Mouse (Mus musculus): Measurements from ENCODE around the gene Jak1. TPM values are rescaled to one million over a fixed set of nuclear protein-coding genes. Genes with fewer than 3 reads are reported as not detected.

Gene Jak1
- polyA plus RNA-seq, 1 experiment from 2014 or later, result 81.7 TPM

DNA sequence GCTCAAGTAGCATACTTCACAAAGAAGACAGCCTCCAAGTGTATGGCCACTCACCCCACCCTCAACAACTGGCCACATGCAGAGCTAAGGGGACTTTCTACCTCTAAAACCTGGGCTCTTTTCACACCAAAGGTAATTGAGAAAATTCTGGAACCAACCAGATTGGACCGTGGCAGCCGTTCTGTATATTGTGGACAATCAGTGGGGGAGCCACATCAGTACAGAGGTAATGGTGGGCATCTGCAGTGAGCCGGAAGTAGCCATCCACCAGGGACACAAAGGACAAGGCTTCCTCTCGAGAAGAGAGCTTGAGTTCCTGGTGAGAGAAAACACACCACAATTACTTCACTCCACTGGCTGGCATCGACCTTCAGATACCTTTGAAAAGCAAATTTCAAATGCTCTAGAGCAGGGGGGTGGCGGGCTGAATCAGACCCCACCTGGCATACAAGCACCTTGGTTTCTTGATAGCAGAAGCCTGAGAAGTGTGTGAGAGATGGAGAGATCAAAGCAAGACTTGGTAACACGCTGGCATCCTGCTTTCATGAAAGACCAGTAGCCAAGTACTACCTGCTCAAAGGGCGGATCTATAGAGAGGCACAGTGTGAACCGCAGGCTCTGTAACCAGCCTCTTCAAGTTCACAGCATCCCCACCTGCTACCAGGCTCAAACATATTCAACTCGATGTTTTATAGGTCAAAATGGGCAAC, 90.0 kb downstream of the Jak1 start:
- no peak for ATAC-seq (ENCODE audit: low read depth)
- H3K27me3 ChIP-seq (ENCODE audit: control insufficient read depth, insufficient read depth, low read depth, low read length), result no peaks in the 10 kb centered on the region
- H3K4me1 ChIP-seq (replicated peaks; ENCODE audit: control insufficient read depth, insufficient read depth, low read length), result no peaks in the 10 kb centered on the region; the same call in 1 of the 2 replicates
- peaks cover 10% of the 10 kb centered on the region for H3K36me3 ChIP-seq (ENCODE audit: control insufficient read depth, insufficient read depth, low read length)
- no peaks in the 10 kb centered on the region for H3K9me3 ChIP-seq (ENCODE audit: control insufficient read depth, low read length)
- H3K4me3 ChIP-seq (ENCODE audit: low read length), result no peak overlapping the region
- H3K27ac ChIP-seq (ENCODE audit: low read length), result no peak overlapping the region
- no peak overlapping the region for H3K4me2 ChIP-seq (ENCODE audit: low read depth, low read length)
- no peak overlapping the region for H3K9ac ChIP-seq (ENCODE audit: low read length)
- 80% methylated on average over 10 of the region's 10 CpGs for WGBS

DNA sequence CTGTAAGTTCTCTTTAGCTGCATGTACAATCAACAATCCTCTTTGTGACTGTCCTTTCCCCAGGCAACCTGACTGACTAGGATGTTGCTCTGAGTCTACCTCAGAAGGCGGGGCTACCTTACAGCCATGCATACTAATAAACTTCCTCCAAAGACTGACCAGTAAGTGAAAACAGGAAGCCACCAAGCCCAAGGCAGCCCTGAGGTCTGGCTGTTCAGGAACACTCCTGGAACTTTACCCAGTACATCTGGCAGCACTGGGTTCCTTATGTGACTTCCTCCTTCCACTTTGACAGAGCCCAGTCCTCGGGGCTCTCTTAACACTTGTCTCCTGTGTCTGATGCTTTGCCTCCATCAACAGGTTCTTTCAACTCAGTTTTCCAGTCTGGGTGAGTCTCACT, 92.3 kb downstream of the Jak1 start:
- ATAC-seq (ENCODE audit: low read depth), result no peak
- no peak overlapping the region for H3K9ac ChIP-seq (ENCODE audit: low read length)
- H3K9me3 ChIP-seq (ENCODE audit: control insufficient read depth, low read length), result no peaks in the 10 kb centered on the region
- H3K4me3 ChIP-seq (ENCODE audit: low read length), result no peak overlapping the region
- no peak overlapping the region for H3K4me2 ChIP-seq (ENCODE audit: low read depth, low read length)
- 69% methylated on average over 2 of the region's 2 CpGs for WGBS
- no peaks in the 10 kb centered on the region; the same call in 1 of the 2 replicates for H3K4me1 ChIP-seq (replicated peaks; ENCODE audit: control insufficient read depth, insufficient read depth, low read length)
- H3K27me3 ChIP-seq (ENCODE audit: control insufficient read depth, insufficient read depth, low read depth, low read length), result no peaks in the 10 kb centered on the region
- peaks cover 7% of the 10 kb centered on the region for H3K36me3 ChIP-seq (ENCODE audit: control insufficient read depth, insufficient read depth, low read length)
- no peak overlapping the region for H3K27ac ChIP-seq (ENCODE audit: low read length)

DNA sequence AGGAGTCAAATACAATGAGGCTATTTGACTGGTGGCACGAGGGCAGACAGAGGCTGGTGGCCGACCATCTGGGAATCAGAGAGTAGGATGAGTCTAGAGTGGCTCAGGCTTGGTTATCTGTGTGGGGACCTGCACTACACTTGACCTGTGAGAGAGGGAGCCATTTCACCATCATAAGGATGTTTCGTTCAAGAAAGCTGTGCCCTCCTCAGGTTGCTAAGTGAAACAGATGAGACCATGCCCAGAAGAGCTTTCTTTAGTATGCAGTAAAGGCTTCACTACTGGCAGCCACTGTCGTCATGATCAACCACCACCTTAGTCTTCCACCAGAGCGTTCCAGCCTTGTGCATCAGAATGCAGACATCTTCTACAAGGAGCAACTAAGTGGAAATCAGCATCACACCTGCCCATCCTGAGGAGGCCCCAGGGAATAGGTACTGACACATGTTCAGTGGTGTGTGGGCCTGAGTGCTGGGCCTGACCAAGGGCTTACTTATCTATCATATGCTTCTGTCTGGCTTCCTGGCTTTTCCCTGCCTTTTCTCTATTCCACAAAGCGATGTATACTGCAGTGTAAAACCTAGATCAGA, 96.8 kb downstream of the Jak1 start:
- no peak overlapping the region for H3K27ac ChIP-seq (ENCODE audit: low read length)
- no peak overlapping the region for H3K4me3 ChIP-seq (ENCODE audit: low read length)
- H3K9me3 ChIP-seq (ENCODE audit: control insufficient read depth, low read length), result no peaks in the 10 kb centered on the region
- ATAC-seq (ENCODE audit: low read depth), result 0 out of 2 replicates have a peak, but pooled peaks have one; percentile 46
- H3K27me3 ChIP-seq (ENCODE audit: control insufficient read depth, insufficient read depth, low read depth, low read length), result no peaks in the 10 kb centered on the region
- no peak overlapping the region for H3K4me2 ChIP-seq (ENCODE audit: low read depth, low read length)
- no peaks in the 10 kb centered on the region; the same call in 1 of the 2 replicates for H3K4me1 ChIP-seq (replicated peaks; ENCODE audit: control insufficient read depth, insufficient read depth, low read length)
- WGBS, result 47% methylated on average over 6 of the region's 6 CpGs
- H3K9ac ChIP-seq (ENCODE audit: low read length), result no peak overlapping the region
- peaks cover 7% of the 10 kb centered on the region for H3K36me3 ChIP-seq (ENCODE audit: control insufficient read depth, insufficient read depth, low read length)

DNA sequence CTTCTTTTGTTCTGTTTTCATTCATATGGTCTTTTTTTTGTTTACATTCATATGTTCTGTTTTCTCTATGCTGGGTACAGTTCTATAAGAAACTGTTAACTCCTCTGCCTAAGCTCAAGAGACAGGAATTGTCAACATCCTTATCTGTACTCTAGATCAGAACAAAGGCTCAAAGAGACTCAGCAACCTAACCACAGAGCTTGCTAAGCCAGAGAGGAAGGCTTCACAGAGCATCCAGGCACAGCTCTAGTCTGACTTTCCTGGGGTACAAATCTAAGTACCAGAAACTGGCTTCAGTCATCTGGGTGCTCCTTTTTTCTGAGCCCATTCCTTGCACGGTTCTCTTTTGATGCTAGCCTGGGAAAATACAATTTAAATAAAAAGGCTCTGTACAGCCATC, 97.3 kb downstream of the Jak1 start:
- no peak overlapping the region for H3K27ac ChIP-seq (ENCODE audit: low read length)
- H3K4me3 ChIP-seq (ENCODE audit: low read length), result no peak overlapping the region
- ATAC-seq (ENCODE audit: low read depth), result no peak
- H3K27me3 ChIP-seq (ENCODE audit: control insufficient read depth, insufficient read depth, low read depth, low read length), result no peaks in the 10 kb centered on the region
- WGBS, result 70% methylated on average over 1 of the region's 1 CpGs
- H3K4me2 ChIP-seq (ENCODE audit: low read depth, low read length), result no peak overlapping the region
- H3K36me3 ChIP-seq (ENCODE audit: control insufficient read depth, insufficient read depth, low read length), result peaks cover 9% of the 10 kb centered on the region
- H3K9ac ChIP-seq (ENCODE audit: low read length), result no peak overlapping the region
- no peaks in the 10 kb centered on the region; the same call in 1 of the 2 replicates for H3K4me1 ChIP-seq (replicated peaks; ENCODE audit: control insufficient read depth, insufficient read depth, low read length)
- H3K9me3 ChIP-seq (ENCODE audit: control insufficient read depth, low read length), result no peaks in the 10 kb centered on the region

DNA sequence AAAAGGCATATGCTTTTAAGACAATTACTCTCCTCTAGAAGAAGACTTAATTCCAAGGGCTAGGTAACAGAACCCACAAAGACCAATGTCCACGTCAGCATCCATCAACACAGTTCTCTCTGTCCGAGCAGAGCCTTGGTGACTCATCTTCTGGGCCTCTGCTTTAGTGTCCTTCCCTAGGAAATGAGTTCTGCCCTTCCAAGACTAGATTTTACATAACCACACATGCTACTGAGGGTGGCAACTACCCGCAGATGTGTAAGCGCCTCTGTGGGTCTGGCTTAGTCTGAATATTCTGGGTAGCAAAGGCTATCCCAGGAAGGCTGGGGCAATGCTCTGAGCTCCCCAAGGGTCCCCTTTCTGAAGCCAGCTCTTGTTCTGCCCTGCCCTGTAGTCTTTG, 99.3 kb downstream of the Jak1 start:
- peaks cover 21% of the 10 kb centered on the region for H3K36me3 ChIP-seq (ENCODE audit: control insufficient read depth, insufficient read depth, low read length)
- 77% methylated on average over 4 of the region's 4 CpGs for WGBS
- H3K9ac ChIP-seq (ENCODE audit: low read length), result no peak overlapping the region
- H3K4me2 ChIP-seq (ENCODE audit: low read depth, low read length), result no peak overlapping the region
- no peak for ATAC-seq (ENCODE audit: low read depth)
- no peaks in the 10 kb centered on the region; the same call in 1 of the 2 replicates for H3K4me1 ChIP-seq (replicated peaks; ENCODE audit: control insufficient read depth, insufficient read depth, low read length)
- H3K27me3 ChIP-seq (ENCODE audit: control insufficient read depth, insufficient read depth, low read depth, low read length), result no peaks in the 10 kb centered on the region
- no peak overlapping the region for H3K27ac ChIP-seq (ENCODE audit: low read length)
- H3K4me3 ChIP-seq (ENCODE audit: low read length), result no peak overlapping the region
- no peaks in the 10 kb centered on the region for H3K9me3 ChIP-seq (ENCODE audit: control insufficient read depth, low read length)

DNA sequence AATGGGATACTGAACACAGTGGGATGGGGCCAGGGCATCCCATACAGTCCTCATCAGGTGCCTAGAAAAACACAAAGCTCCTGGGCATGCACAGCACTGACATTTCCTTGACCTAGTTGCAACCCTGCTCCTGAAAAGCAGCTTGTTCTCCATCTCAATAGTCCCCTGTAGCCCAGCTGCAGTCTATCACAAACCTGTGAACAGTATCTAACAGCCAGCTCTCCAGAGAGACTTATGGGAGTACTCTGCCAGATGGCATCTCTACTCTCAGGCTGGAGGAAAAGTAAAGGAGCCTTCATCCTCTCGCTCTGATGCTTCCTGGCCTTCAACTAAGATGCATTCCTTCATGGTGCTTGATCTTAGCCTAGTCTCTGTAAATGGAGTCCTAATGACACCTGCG, 100.4 kb downstream of the Jak1 start:
- peaks cover 21% of the 10 kb centered on the region for H3K36me3 ChIP-seq (ENCODE audit: control insufficient read depth, insufficient read depth, low read length)
- H3K4me2 ChIP-seq (ENCODE audit: low read depth, low read length), result no peak overlapping the region
- H3K9me3 ChIP-seq (ENCODE audit: control insufficient read depth, low read length), result no peaks in the 10 kb centered on the region
- no peak overlapping the region for H3K9ac ChIP-seq (ENCODE audit: low read length)
- WGBS, result 87% methylated on average over 2 of the region's 2 CpGs
- H3K4me1 ChIP-seq (replicated peaks; ENCODE audit: control insufficient read depth, insufficient read depth, low read length), result no peaks in the 10 kb centered on the region
- no peak for ATAC-seq (ENCODE audit: low read depth)
- H3K27me3 ChIP-seq (ENCODE audit: control insufficient read depth, insufficient read depth, low read depth, low read length), result no peaks in the 10 kb centered on the region
- no peak overlapping the region for H3K27ac ChIP-seq (ENCODE audit: low read length)
- no peak overlapping the region for H3K4me3 ChIP-seq (ENCODE audit: low read length)

DNA sequence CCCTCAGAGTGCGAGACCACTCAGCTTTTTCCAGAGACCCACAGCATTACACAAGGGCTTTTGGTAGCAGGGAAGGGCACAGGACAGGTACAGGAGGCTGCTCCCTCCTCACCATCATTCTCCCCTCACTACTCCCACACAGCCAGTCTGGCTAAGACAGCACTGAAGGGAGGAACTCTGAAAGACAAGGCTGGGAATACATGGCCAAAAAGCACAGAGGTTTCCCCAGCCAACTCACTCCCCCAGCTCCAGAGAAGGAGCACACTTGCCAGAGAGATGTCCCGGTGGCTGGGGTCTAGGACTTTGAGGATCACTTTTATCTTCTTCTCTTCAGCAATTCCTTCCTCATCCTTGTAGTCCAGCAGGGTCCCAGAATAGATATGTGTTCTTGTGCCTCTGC, 100.9 kb downstream of the Jak1 start:
- no peak overlapping the region for H3K4me3 ChIP-seq (ENCODE audit: low read length)
- H3K9ac ChIP-seq (ENCODE audit: low read length), result no peak overlapping the region
- no peak overlapping the region for H3K4me2 ChIP-seq (ENCODE audit: low read depth, low read length)
- H3K9me3 ChIP-seq (ENCODE audit: control insufficient read depth, low read length), result no peaks in the 10 kb centered on the region
- peaks cover 19% of the 10 kb centered on the region for H3K36me3 ChIP-seq (ENCODE audit: control insufficient read depth, insufficient read depth, low read length)
- no peak for ATAC-seq (ENCODE audit: low read depth)
- 84% methylated on average over 2 of the region's 2 CpGs for WGBS
- no peaks in the 10 kb centered on the region for H3K4me1 ChIP-seq (replicated peaks; ENCODE audit: control insufficient read depth, insufficient read depth, low read length)
- H3K27me3 ChIP-seq (ENCODE audit: control insufficient read depth, insufficient read depth, low read depth, low read length), result no peaks in the 10 kb centered on the region
- no peak overlapping the region for H3K27ac ChIP-seq (ENCODE audit: low read length)

DNA sequence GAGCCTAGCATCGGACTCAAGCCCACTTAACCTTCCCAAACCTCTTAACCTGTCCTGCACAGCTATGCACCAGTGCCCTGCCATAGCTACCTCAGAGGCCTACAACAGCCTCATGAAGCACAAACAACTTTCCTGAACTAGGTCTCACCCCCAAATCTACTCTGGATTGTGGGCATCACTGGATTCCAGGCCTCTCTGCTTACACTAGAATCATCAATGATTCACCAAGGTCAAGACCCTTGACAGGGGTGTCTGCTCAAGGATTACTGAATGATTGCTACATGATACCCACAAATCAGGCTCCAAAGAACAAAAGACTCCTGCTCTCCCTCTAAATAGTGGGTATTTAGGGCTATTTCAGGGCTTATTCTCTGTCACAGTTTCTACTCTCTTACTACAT, 104.3 kb downstream of the Jak1 start:
- no peak for ATAC-seq (ENCODE audit: low read depth)
- no peaks in the 10 kb centered on the region for H3K9me3 ChIP-seq (ENCODE audit: control insufficient read depth, low read length)
- H3K4me1 ChIP-seq (replicated peaks; ENCODE audit: control insufficient read depth, insufficient read depth, low read length), result no peaks in the 10 kb centered on the region
- no peak overlapping the region for H3K4me2 ChIP-seq (ENCODE audit: low read depth, low read length)
- H3K9ac ChIP-seq (ENCODE audit: low read length), result no peak overlapping the region
- H3K36me3 ChIP-seq (ENCODE audit: control insufficient read depth, insufficient read depth, low read length), result peaks cover 32% of the 10 kb centered on the region
- H3K27me3 ChIP-seq (ENCODE audit: control insufficient read depth, insufficient read depth, low read depth, low read length), result no peaks in the 10 kb centered on the region
- no peak overlapping the region for H3K27ac ChIP-seq (ENCODE audit: low read length)
- no peak overlapping the region for H3K4me3 ChIP-seq (ENCODE audit: low read length)
- 73% methylated on average over 1 of the region's 1 CpGs for WGBS

DNA sequence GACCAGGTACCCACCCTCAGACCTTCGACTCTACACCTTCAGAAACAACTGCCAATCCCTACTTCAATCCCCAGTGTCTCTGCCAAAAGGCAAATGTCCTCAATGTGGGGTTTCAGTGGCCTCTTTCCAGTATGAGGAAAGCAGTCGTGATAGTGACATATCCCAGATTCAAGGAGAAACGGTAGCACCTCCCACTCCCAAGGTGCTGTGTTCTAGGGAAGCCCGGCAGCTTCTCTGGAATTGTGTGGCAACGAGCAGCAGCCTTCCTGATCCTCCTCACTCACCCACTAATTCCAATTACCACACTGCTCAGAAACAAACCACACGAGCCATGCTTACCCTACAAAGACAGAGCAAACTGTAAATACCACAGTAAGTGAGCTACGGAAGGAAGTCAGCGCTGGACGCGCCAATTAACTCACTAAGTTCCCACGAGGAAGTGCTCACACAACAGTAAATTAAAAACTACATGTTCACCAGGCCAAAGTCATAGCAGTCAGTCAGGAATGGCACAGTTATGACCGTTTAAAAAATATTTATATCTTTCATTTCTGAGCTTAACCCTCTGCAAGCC, 105.8 kb downstream of the Jak1 start:
- Histone ChIP-seq H3K4me1 (replicated peaks; ENCODE audit: control insufficient read depth, insufficient read depth, low read length) (no peaks in the 10 kb centered on the region), H3K4me2 (ENCODE audit: low read depth, low read length) (no peak overlapping the region), H3K9me3 (ENCODE audit: control insufficient read depth, low read length) (no peaks in the 10 kb centered on the region), H3K9ac (ENCODE audit: low read length) (no peak overlapping the region), H3K27me3 (ENCODE audit: control insufficient read depth, insufficient read depth, low read depth, low read length) (no peaks in the 10 kb centered on the region), H3K4me3 (ENCODE audit: low read length) (no peak overlapping the region), H3K36me3 (ENCODE audit: control insufficient read depth, insufficient read depth, low read length) (peaks cover 30% of the 10 kb centered on the region), H3K27ac (ENCODE audit: low read length) (no peak overlapping the region)
- WGBS, result 67% methylated on average over 12 of the region's 12 CpGs
- no peak; the same call in 1 of the 2 replicates for ATAC-seq (ENCODE audit: low read depth)

All from lung, embryonic 16.5 days (tissue).